Mouse (Mus musculus): Measurements from ENCODE around the gene Spin4. TPM values are rescaled to one million over a fixed set of nuclear protein-coding genes. Genes with fewer than 3 reads are reported as not detected.

Gene Spin4
- polyA plus RNA-seq (2015; fragmentation: Nextera tagmentation; extraction: Ambion mirVana), result 11.1 and 12.8 TPM in 2 replicates

- Histone ChIP-seq H3K9me3 (no peaks in the 10 kb centered on the region), H3K4me1 (no peaks in the 10 kb centered on the region), H3K27ac (peak within 1 kb of the TSS; percentile 96), H3K27me3 (peaks cover 13% of the 10 kb centered on the region), H3K4me2 (peak within 1 kb of the TSS; percentile 60), H3K36me3 (no peaks in the 10 kb centered on the region), H3K4me3 (peak within 1 kb of the TSS; percentile 53), H3K9ac (peak within 1 kb of the TSS; percentile 76)
- peak; percentile 91 for ATAC-seq (ENCODE audit: insufficient number of reproducible peaks, insufficient read depth, low FRiP score, low TSS enrichment, low read depth)
- 17% methylated on average over 30 of the region's 30 CpGs for WGBS
These were observed at the start of gene Spin4 for GRCm38 (mm10) chrX:95026361-95026892. Spin4 (minus strand) TSS chrX:95026682.

GRCm38 (mm10) chrX:95027907-95028306, 1.4 kb upstream of the Spin4 start:
- H3K4me2 ChIP-seq, result no peak overlapping the region
- 72% methylated on average over 5 of the region's 5 CpGs for WGBS

GRCm38 (mm10) chrX:95025779-95026360, 612 bp downstream of the Spin4 start:
- Histone ChIP-seq H3K36me3 (no peaks in the 10 kb centered on the region), H3K4me2 (peak overlapping the region; percentile 60), H3K9me3 (no peaks in the 10 kb centered on the region), H3K4me3 (peak overlapping the region; percentile 53), H3K27ac (peak overlapping the region; percentile 96), H3K4me1 (no peaks in the 10 kb centered on the region), H3K27me3 (peaks cover 13% of the 10 kb centered on the region), H3K9ac (peak overlapping the region; percentile 76)
- 22% methylated on average over 23 of the region's 23 CpGs for WGBS
- ATAC-seq (ENCODE audit: insufficient number of reproducible peaks, insufficient read depth, low FRiP score, low TSS enrichment, low read depth), result no peak

More at GRCm38 (mm10) chrX:95027907-95028306, 1.4 kb upstream of the Spin4 start:
- ATAC-seq (ENCODE audit: insufficient number of reproducible peaks, insufficient read depth, low FRiP score, low TSS enrichment, low read depth), result no peak
- Histone ChIP-seq H3K27me3 (peaks cover 13% of the 10 kb centered on the region), H3K27ac (no peak overlapping the region), H3K36me3 (no peaks in the 10 kb centered on the region), H3K9me3 (no peaks in the 10 kb centered on the region), H3K9ac (no peak overlapping the region), H3K4me1 (no peaks in the 10 kb centered on the region), H3K4me3 (no peak overlapping the region)

- Histone ChIP-seq H3K27ac (no peak overlapping the region), H3K36me3 (no peaks in the 10 kb centered on the region), H3K27me3 (0 out of 2 replicates have a peak, but pooled peaks cover 6% of the 10 kb centered on the region), H3K4me2 (no peak overlapping the region), H3K4me3 (no peak overlapping the region), H3K4me1 (no peaks in the 10 kb centered on the region), H3K9ac (no peak overlapping the region), H3K9me3 (no peaks in the 10 kb centered on the region)
- WGBS, result 22% methylated on average over 4 of the region's 4 CpGs
- ATAC-seq (ENCODE audit: insufficient number of reproducible peaks, insufficient read depth, low FRiP score, low TSS enrichment, low read depth), result no peak
These were observed 14.4 kb downstream of the Spin4 start for GRCm38 (mm10) chrX:95012033-95012432.

GRCm38 (mm10) chrX:94998845-94999244, 27.6 kb downstream of the Spin4 start:
- H3K4me1 ChIP-seq, result no peaks in the 10 kb centered on the region
- peaks cover 3% of the 10 kb centered on the region; the same call in 1 of the 2 replicates for H3K27me3 ChIP-seq
- H3K4me2 ChIP-seq, result no peak overlapping the region
- H3K9me3 ChIP-seq, result no peaks in the 10 kb centered on the region
- WGBS, result 93% methylated on average over 11 of the region's 11 CpGs
- no peak overlapping the region for H3K4me3 ChIP-seq
- no peaks in the 10 kb centered on the region for H3K36me3 ChIP-seq
- H3K9ac ChIP-seq, result no peak overlapping the region
- ATAC-seq (ENCODE audit: insufficient number of reproducible peaks, insufficient read depth, low FRiP score, low TSS enrichment, low read depth), result no peak
- no peak overlapping the region for H3K27ac ChIP-seq

GRCm38 (mm10) chrX:94994113-94994512, 32.4 kb downstream of the Spin4 start:
- H3K36me3 ChIP-seq, result no peaks in the 10 kb centered on the region
- no peaks in the 10 kb centered on the region for H3K4me1 ChIP-seq
- ATAC-seq (ENCODE audit: insufficient number of reproducible peaks, insufficient read depth, low FRiP score, low TSS enrichment, low read depth), result no peak
- H3K4me2 ChIP-seq, result no peak overlapping the region
- H3K9ac ChIP-seq, result no peak overlapping the region
- H3K27me3 ChIP-seq, result peaks cover 12% of the 10 kb centered on the region
- 30% methylated on average over 3 of the region's 3 CpGs for WGBS
- no peak overlapping the region for H3K4me3 ChIP-seq
- H3K9me3 ChIP-seq, result no peaks in the 10 kb centered on the region
- H3K27ac ChIP-seq, result no peak overlapping the region

GRCm38 (mm10) chrX:94990903-94991302, 35.6 kb downstream of the Spin4 start:
- ATAC-seq (ENCODE audit: insufficient number of reproducible peaks, insufficient read depth, low FRiP score, low TSS enrichment, low read depth), result no peak
- Histone ChIP-seq H3K36me3 (no peaks in the 10 kb centered on the region), H3K9ac (no peak overlapping the region; the same call in 1 of the 2 replicates), H3K4me1 (no peaks in the 10 kb centered on the region), H3K27ac (no peak overlapping the region), H3K27me3 (peaks cover 20% of the 10 kb centered on the region), H3K9me3 (no peaks in the 10 kb centered on the region), H3K4me2 (peak overlapping the region; percentile 58), H3K4me3 (0 out of 2 replicates have a peak overlapping the region, but pooled peaks have one; percentile 36)
- 65% methylated on average over 2 of the region's 2 CpGs for WGBS

GRCm38 (mm10) chrX:94990080-94990825, 36.2 kb downstream of the Spin4 start:
- no peak overlapping the region for H3K27ac ChIP-seq

More at GRCm38 (mm10) chrX:94990080-94990825, 36.2 kb downstream of the Spin4 start:
- Histone ChIP-seq H3K4me3 (peak overlapping the region; percentile 36), H3K4me2 (peak overlapping the region; percentile 58), H3K27me3 (peaks cover 23% of the 10 kb centered on the region), H3K9ac (peak overlapping the region; percentile 67), H3K9me3 (no peaks in the 10 kb centered on the region), H3K4me1 (no peaks in the 10 kb centered on the region), H3K36me3 (no peaks in the 10 kb centered on the region)
- 24% methylated on average over 29 of the region's 29 CpGs for WGBS
- ATAC-seq (ENCODE audit: insufficient number of reproducible peaks, insufficient read depth, low FRiP score, low TSS enrichment, low read depth), result peak; percentile 71; the same call in 1 of the 2 replicates

Other genes starting within 250 kb of the Spin4 start
- 20.8 and 25.0 TPM in 2 replicates for gene Arhgef9, start 170.2 kb upstream of the Spin4 start, polyA plus RNA-seq (2015; fragmentation: Nextera tagmentation; extraction: Ambion mirVana)

All from embryonic facial prominence, embryonic 13.5 days (tissue).